ENCODE assay signal across 12 mouse cellular contexts in the genomic region with DNA sequence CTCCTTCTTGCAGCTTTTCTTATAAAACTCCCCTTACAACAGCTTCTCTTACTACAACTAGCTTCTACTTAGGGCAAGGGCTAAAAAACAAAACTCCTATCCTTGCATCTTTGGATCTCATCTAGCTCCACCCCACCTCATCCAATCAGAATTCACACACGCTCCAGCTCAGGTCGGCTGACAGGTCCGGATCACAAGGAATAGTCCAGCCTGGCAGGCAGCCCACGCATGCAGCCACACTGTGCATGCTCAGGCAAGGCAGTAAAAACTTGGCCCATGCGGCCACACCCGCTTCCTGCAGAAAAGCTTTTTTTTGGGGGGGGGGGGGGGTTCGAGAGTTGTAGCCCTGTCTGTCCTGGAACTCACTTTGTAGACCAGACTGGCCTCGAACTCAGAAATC. TPM values are rescaled to one million over a fixed set of nuclear protein-coding genes. Genes with fewer than 3 reads are reported as not detected.
"Had no signal": no experiment of that assay in that cellular context is flagged by ENCODE, and none has a peak within 500 bp of the region (broad histone marks: within the 10 kb centered on the region; RNA-seq: fewer than 3 reads in every experiment).

No protein-coding gene starts in this region.

RNA-seq across cellular contexts. Expression of gene Zfp986, which starts 43.0 kb away (rescaled TPM):
- polyA plus RNA-seq: intestine, embryonic 15.5 days; kidney, adult 2 months; kidney, embryonic 16.5 days; limb, embryonic 12.5 days; liver, adult 2 months; liver, embryonic 16.5 days; lung, embryonic 15.5 days; macrophage; midbrain, embryonic 15.5 days; neural tube, embryonic 14.5 days; spleen, adult 2 months; stomach, embryonic 16.5 days had no signal
